Comparison of ENCODE assay signal across 14 mouse cellular contexts in the genomic region with DNA sequence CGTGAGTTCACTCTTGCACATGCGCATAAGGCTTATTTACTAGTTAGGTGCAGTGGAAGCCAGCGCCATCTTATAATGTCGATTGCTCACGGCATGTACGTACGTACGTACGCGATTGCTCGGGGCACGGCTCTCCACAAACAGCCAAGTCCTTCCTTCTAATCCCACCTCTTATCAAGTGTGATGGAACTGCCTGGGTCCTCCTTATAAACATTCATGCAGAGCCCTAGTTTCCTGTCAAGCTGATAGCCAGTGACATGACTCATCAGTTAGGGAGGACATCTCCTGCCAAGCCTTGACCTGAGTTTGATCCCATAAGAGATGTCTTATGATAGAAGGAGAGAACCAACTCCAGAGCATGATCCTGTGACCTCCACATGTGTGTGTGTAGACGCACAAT.
"Had no signal": no experiment of that assay in that cellular context is flagged by ENCODE, and none has a peak within 500 bp of the region (broad histone marks: within the 10 kb centered on the region; RNA-seq: fewer than 3 reads in every experiment).

No protein-coding gene starts in this region.

- H3K4me2 ChIP-seq: limb, embryonic 12.5 days; lung, embryonic 15.5 days; midbrain, embryonic 12.5 days had no signal

- H3K4me1 ChIP-seq: limb, embryonic 12.5 days; lung, embryonic 15.5 days; midbrain, embryonic 12.5 days had no signal

- H3K4me3 ChIP-seq: limb, embryonic 12.5 days; lung, embryonic 15.5 days; midbrain, embryonic 12.5 days; myocyte had no signal

- H3K9me3 ChIP-seq: limb, embryonic 12.5 days; lung, embryonic 15.5 days; midbrain, embryonic 12.5 days had no signal

- H3K9ac ChIP-seq: limb, embryonic 12.5 days; lung, embryonic 15.5 days; midbrain, embryonic 12.5 days had no signal

- H3K36me3 ChIP-seq: lung, embryonic 15.5 days had no signal

- DNase-seq: kidney, adult 8-10 months; kidney, postnatal 25 days; layer of hippocampus, postnatal 36 days; lung, postnatal 14 days; retina, postnatal 1 day; right cerebral cortex, postnatal 4 days; spleen, adult 18-20 months; thymus, adult 18-20 months; thymus, postnatal 14 days had no signal

- H3K27me3 ChIP-seq: limb, embryonic 12.5 days; lung, embryonic 15.5 days; midbrain, embryonic 12.5 days had no signal

- H3K27ac ChIP-seq: limb, embryonic 12.5 days; lung, embryonic 15.5 days; macrophage; midbrain, embryonic 12.5 days had no signal
